Mouse (Mus musculus): ENCODE data around the gene Pafah1b2.

Gene Pafah1b2

DNA sequence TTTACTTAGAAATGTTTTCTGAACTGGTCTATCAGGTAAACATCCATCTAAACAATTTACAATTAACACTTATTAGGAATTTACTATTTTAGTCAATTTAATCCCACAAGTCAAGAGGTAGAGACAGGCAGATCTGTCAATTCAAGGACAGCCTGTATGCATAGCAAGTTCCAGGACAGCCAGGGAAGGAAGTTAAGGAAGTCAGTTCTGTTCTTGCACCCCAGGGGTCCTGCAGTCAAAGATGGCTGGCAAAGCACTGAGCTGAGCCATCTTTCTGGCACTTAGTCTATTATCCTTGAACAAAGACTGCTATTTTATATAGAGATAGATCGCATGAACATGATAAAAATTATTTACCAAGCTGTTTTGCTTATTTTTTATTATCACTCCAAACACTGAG, 31.9 kb downstream of the Pafah1b2 start:
- DNase-seq (ENCODE audit: low read depth), result no peak

- no peak for DNase-seq (ENCODE audit: low read depth)
Measured at GRCm38 (mm10) chr9:45979778-45980177, 32.7 kb downstream of the Pafah1b2 start.

DNA sequence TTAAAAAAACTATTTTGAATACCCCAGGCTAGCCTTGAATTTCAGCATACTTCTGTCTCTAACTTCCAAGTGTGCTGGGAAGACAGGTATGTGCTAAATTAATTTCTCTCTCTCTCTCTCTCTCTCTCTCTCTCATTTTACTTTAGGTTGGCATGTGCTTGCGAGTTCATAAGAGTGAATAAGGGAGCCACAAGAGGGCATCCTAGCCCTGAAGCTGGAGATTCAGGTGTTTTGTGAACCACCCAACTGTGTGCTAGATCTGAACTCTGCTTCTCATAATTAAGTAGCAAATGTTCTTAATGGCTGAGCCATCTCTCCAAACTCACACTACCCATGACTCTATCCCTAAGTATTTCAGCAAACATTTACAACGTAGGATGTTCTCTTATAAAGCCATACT, 35.6 kb downstream of the Pafah1b2 start:
- DNase-seq (ENCODE audit: low read depth), result peak; percentile 39

DNA sequence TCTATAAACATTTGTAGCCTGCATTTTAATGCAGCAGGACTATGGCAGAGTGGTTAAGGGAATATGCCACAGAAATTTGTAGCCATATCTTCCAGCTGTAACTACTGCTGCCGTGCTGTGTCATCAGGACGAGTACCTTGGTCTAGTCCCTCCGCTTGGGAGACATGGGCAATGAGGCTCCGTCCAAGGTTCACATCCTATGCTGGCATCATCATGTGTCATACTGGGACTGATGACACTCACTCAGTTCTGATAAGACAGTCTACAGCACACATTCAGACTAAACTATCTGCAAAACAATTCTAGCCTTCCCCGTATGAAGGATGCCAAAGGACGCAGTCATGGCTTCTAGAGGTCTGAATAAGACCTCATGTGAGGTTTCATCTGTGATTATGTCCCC, 48.9 kb downstream of the Pafah1b2 start:
- no peak for DNase-seq (ENCODE audit: low read depth)

GRCm38 (mm10) chr9:45961855-45962254, 50.6 kb downstream of the Pafah1b2 start:
- no peak for DNase-seq (ENCODE audit: low read depth)

GRCm38 (mm10) chr9:45959661-45960060, 52.8 kb downstream of the Pafah1b2 start:
- no peak for DNase-seq (ENCODE audit: low read depth)

GRCm38 (mm10) chr9:45958851-45959250, 53.6 kb downstream of the Pafah1b2 start:
- DNase-seq (ENCODE audit: low read depth), result no peak

- DNase-seq (ENCODE audit: low read depth), result no peak
Measured at GRCm38 (mm10) chr9:45958023-45958670, 54.3 kb downstream of the Pafah1b2 start.

DNA sequence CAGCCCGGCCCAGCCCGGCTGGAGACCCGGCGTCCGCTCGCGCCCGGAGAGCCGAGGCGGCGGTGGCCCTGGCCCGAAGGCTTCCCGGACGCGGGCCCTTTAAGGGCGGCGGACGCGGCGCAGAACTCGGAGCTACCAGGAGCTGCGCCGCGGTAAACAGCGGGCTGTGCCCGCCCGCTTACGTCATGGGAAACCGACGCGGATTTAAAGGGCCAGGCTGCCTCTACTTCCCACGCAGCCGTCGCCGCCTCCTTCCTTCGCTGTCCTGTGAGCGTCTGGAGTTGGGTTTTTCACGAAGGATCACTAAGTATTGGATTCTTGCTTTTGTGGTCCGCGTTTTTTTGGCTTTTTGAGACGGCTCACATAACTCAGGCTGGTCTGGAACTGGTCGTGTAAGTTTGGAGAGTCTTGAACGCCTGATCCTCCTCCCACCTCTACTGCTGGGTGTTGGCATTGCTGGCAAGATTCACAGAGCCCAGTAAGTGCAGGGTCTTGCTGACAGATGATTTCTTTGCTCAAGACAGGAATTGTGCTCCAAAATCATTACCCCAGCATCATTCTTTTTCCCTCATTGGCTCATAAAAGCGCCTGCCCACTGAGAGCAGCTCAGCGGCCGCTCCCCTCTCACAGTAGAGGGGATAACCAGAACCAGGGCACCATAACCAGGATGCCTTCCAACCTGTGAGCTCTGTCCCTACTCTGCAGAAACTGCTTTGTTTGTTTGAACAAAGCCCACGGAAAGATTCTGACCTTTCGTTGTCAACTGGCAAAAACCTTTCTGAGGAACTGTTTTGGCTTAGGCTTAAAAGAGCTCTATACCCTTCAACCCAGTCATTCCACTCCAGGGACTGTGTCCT, 57.2 kb downstream of the Pafah1b2 start, which contains the start of gene Sidt2:
Sidt2 (minus strand) TSS at position 152 of the 857 bp plus-strand sequence.
- DNase-seq (ENCODE audit: low read depth), result peak; percentile 95

GRCm38 (mm10) chr9:45954294-45955106, 58.0 kb downstream of the Pafah1b2 start:
- DNase-seq (ENCODE audit: low read depth), result peak; percentile 78

GRCm38 (mm10) chr9:45953511-45954293, 58.8 kb downstream of the Pafah1b2 start:
- no peak for DNase-seq (ENCODE audit: low read depth)

DNA sequence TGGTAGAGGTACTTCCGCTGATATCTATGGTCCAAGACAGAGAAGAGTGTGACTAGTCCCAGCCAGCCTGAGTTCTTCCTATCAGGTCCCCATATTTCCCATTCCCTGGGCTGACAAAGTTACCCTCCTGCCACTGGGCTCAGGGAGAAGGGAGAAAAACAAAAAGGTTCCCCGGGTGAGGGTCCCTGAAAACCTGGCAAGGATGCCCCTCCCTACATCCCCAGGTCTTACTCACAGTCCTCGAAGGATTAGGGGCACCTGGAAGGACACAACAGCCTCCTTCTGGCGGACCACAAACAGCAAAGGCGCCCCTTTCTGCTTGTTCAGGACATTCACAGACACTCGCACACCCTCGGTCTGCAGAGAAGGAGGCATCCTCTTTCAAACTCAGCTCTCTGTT, 59.6 kb downstream of the Pafah1b2 start:
- no peak for DNase-seq (ENCODE audit: low read depth)

GRCm38 (mm10) chr9:45952057-45952456, 60.4 kb downstream of the Pafah1b2 start:
- DNase-seq (ENCODE audit: low read depth), result peak; percentile 12

DNA sequence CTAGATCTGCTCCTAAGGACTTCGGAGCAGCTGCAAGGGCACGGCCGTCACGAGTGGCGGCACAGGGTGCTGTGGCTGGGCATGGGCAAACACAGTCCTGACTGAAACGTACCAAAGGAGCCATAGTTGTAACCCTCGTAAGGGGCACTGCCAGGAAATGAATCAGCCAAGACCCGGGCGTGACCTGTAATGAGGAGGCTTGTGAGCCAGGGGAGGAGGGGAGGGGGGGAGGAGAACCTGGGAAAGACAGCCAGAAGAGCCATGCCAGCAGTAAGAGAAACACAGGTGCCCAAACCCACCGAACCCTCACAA, 65.7 kb downstream of the Pafah1b2 start:
- DNase-seq (ENCODE audit: low read depth), result peak; percentile 42

DNA sequence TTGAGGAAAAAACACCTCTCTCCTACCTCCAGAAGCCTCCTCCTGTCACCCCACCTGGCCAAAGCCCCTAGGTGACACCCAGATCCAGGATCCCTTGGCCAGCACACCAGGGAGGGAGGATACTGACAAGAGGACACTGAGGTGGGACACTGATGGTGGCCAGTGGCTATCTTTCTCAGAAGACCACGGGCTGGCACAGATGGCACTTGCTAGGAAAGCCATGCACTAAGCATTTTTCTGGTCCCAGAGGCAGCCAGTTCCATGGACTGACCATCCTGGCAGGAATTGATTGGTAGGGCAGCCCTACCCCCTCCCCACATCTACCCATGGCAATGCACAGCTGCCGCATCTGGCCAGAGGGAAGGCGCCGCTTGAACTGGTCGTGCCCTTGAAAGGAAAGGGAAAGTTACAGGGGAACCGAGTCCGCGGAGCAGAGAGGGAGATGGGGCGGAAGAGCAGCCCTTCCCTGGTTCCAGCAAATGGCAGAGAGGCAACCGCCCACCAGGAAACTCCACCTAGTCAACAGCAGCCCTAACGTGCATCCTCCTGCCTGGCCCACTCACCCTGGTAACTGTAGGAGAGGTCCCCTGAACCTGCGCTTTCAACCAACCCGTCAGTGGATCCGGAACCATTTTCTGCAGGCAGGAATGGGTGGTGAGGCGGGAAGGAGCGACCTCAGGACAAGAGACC, 66.2 kb downstream of the Pafah1b2 start:
- DNase-seq (ENCODE audit: low read depth), result peak; percentile 66

DNA sequence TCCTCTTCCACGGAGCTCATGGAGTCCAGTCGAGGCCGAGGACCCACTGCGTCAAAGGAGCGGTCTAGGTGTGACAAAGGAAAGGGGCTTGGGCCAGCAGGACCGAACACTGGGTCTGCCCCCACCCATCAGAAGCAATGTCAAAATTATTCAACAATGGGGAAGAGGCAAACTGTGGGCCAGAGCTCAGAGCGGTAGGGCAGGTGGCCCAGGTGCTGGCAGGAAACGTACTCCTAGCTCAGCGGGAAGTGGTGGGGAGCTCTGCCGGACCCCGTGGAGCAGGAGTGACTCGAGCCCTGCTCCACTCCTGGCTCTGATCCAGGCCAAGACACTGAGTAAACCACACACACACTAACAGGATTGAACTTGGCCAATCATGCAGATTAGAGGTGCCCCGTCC, 66.8 kb downstream of the Pafah1b2 start:
- DNase-seq (ENCODE audit: low read depth), result no peak

DNA sequence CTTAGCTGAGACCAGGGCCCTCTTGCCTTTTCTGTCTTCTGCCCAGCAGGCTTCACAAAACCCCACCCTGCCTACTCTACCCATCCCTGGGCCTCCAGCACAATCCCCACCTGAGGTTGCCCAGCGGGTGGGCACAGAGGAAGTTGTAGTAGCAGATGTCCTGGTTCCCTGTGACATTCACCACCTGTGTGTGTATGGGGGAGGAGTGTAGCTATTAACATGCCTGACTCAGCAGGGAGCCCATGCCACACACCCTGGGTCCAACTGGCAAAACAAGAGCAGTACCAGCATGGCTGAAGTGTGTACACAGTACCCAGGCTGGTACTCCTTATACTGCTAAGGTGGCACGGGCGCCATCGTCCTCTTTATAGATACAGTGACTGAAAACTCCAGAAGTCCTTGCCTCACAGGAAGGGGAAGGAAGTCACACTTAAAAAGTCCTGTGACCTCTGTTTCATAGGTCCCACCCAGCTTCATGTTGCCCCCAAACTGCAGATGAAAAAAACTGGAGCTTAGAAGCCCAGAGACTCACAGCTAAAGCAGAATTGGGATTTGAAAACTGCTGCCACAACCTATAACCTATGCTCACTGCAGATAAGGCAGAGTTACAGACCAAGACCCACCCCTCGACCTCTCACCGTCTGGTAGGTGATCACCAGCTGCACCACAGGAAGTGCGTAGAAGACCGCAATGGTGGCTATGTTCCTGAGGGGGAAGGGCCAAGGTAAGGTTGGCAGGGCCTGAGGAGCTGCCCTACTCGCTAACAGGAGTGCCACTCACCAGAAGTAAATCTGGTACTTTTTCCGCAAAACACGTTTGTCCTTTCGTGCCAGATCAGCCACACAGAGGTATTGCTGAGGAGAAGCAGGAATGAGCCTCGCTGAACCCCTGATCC, 67.7 kb downstream of the Pafah1b2 start:
- peak; percentile 95 for DNase-seq (ENCODE audit: low read depth)

DNA sequence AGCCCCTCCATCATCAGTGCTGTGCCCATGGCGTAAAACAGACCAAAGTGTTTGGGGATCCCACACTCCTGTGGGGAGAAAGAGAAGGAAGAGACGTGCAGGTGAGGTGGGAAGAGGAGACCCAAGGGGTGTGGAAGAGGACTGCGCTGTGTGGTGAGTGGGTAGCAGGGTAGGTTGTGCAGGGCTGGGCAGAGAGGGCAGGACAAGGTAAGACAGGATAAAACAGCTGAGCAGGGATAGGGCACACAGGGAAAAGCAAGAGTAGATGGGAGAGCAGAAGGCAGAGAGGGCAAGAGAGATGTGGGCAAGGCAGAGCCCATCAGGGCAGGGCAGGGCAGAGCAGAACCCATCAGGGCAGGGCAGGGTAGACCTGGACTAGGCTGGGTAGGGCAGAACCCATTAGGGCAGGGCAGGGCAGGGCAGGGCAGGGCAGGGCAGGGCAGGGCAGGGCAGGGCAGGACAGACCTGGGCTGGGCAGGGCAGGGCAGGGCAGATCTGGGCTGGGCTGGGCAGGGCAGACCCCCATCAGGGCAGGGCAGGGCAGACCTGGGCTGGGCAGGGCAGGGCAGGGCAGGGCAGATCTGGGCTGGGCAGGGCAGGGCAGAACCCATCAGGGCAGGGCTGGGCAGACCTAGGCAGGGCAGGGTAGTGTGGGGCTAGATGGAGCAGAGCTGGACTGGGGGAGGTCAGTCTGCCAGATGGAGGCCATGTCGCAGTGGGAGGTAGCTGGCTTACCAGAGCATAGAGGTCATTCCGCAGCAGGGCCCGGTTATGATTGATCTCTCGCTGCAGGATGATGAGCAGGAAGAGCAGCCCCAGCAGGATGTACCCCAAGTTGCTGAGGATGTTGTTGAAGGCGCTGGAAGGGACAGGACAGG, 68.6 kb downstream of the Pafah1b2 start:
- DNase-seq (ENCODE audit: low read depth), result peak; percentile 14

DNA sequence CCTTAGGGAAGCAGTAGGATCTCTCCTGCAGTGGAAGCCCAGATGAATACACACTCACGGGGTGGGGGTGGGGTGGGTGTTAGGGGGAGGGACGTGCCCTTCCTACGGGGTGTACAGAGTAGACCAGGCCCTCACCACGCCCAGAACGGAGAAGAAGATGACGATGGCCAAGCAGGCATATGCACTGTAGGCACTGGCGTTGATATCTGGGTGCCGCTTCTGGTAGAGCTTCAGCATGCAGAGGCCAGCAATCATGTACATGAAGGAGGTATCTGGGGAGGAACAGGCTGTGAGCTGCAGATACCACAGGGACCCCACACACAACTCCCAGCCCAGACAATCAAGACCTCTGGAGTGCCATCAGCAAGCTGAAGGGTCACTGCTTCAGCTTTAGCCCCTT, 69.6 kb downstream of the Pafah1b2 start:
- DNase-seq (ENCODE audit: low read depth), result peak; percentile 12
